Mouse (Mus musculus) spleen, adult 2 months (tissue): Measurements from ENCODE around the gene Skap1.

Experiments used
- CTCF ChIP-seq: fragments of 200-500 bp; IDR thresholded peaks from 2 replicates; pipeline ENCODE4 v1.5.1; 2011; ENCODE audit warnings: mild to moderate bottlenecking, inconsistent platforms; ENCODE audit not compliant: insufficient read depth, insufficient read length, insufficient replicate concordance; ENCODE audit errors: extremely low read depth
- POLR2A ChIP-seq: fragments of 200-500 bp; IDR thresholded peaks from 2 replicates; pipeline ENCODE4 v1.6.1; 2011; ENCODE audit warnings: low read depth, low read length, inconsistent platforms

- TF ChIP-seq POLR2A (no peak), CTCF (no peak)
Measured at GRCm38 (mm10) chr11:96730327-96730726, 265.9 kb downstream of the Skap1 start.
